Mouse (Mus musculus) embryonic facial prominence, embryonic 15.5 days (tissue): ENCODE measurements at regions not wholly inside any gene's neighbourhood (a gene's known extent, or its start where the extent isn't known, plus 50 kb on each side); places are given as distances from the start of the nearest gene placed in this dataset.

Experiments
- ATAC-seq: fragments of 200-750 bp; cut with Nextera tagmentation; 2 replicates; pipeline ENCODE4 v1.8.0; 2017; ENCODE audit warnings: low read depth, moderate TSS enrichment; ENCODE audit not compliant: insufficient number of reproducible peaks, low FRiP score, low TSS enrichment
- H3K27ac ChIP-seq: fragments of 300-500 bp; sonication (generic); replicated peaks from 2 replicates; pipeline ENCODE4 v1.5.1; 2015; ENCODE audit warnings: mild to moderate bottlenecking, inconsistent platforms
- H3K27me3 ChIP-seq: fragments of 300-500 bp; sonication (generic); 2 replicates; pipeline ENCODE4 v1.6.1; 2015; ENCODE audit warnings: inconsistent platforms
- H3K36me3 ChIP-seq: fragments of 300-500 bp; sonication (generic); 2 replicates; pipeline ENCODE4 v1.6.1; 2015; ENCODE audit warnings: mild to moderate bottlenecking, inconsistent platforms
- H3K4me1 ChIP-seq: fragments of 300-500 bp; sonication (generic); 2 replicates; pipeline ENCODE4 v1.6.1; 2015; ENCODE audit warnings: inconsistent platforms
- H3K4me2 ChIP-seq: fragments of 300-500 bp; sonication (generic); replicated peaks from 2 replicates; pipeline ENCODE4 v1.6.1; 2015; ENCODE audit warnings: mild to moderate bottlenecking, inconsistent platforms
- H3K4me3 ChIP-seq: fragments of 300-500 bp; sonication (generic); replicated peaks from 2 replicates; pipeline ENCODE4 v1.5.1; 2015; ENCODE audit warnings: mild to moderate bottlenecking, inconsistent platforms
- H3K9ac ChIP-seq: fragments of 300-500 bp; sonication (generic); 2 replicates; pipeline ENCODE4 v1.6.1; 2015; ENCODE audit warnings: inconsistent platforms
- H3K9me3 ChIP-seq: fragments of 300-500 bp; sonication (generic); replicated peaks from 2 replicates; pipeline ENCODE4 v1.6.1; 2016; ENCODE audit warnings: inconsistent platforms
- WGBS: fragments of 180-500 bp; shearing (Covaris S2); methylation state at CpG from one replicate; pipeline ENCODE4 v1.1.7; 2015; 5-methylcytosine and 5-hydroxymethylcytosine counted together

DNA sequence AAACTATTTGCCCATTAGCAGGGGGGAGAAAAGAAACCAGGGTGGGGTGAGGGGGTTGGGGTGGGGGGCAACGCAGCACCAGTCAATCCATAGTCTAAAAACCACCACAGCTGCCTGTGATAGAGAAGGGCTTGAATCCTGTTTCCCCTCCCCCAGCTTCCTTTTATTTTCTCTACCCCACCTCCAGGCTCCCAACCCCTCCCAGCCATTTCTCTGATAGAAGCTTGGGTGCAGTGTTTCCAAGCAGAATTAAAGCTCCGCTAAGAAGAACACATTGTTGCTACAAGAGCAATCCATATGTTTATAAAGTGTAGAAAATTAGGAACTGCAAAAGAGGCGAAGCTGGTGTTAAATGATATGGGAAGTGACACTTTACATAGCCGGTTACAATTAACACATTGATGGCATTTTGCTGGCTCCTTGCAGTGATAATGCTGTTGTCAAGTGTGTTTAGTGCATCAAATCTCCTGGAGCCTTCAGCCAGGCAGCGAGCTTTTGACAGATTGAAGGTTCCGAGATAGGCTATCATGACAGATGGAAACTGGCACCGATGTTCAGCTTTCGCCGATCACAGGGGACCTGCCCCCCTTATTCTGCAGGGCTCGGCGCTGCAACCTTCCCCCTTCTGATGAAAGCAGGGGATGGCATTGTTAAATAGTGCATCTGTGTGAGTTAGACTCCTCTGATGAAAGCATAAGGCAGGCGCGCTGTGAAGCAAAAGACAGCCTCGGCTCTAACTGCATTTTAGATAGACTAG, 217.8 kb upstream of the Atp5g3 start:
- peak overlapping the region; percentile 52 for H3K4me2 ChIP-seq
- H3K9ac ChIP-seq, result no peak overlapping the region
- H3K36me3 ChIP-seq, result no peaks in the 10 kb centered on the region
- peaks cover 20% of the 10 kb centered on the region for H3K27me3 ChIP-seq
- no peaks in the 10 kb centered on the region for H3K9me3 ChIP-seq
- WGBS, result 2% methylated on average over 14 of the region's 14 CpGs
- peak overlapping the region; percentile 30 for H3K4me3 ChIP-seq
- no peak for ATAC-seq
- H3K27ac ChIP-seq, result no peak overlapping the region
- peaks cover 19% of the 10 kb centered on the region for H3K4me1 ChIP-seq

DNA sequence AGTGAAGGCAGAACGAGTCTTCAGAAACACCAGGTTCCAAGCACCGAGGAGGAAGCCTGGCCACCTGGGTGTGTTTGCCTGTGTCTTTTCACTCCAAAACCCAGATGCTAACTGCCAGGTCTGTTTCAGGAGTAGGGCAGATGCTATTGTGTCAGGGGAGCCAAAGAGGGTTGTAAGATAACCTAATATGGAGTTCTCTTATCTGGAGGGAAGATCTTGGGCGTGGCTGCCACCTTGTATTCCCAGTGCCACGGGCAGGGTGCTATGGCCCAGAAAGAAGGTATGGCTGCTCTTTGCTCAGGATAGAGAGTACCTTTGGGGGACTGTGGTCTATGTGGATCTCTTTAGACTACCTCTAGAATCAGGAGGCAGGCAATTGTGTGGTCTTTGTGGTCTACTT, 216.0 kb upstream of the Atp5g3 start:
- no peak overlapping the region for H3K9ac ChIP-seq
- no peak overlapping the region for H3K4me2 ChIP-seq
- H3K36me3 ChIP-seq, result no peaks in the 10 kb centered on the region
- H3K27ac ChIP-seq, result no peak overlapping the region
- H3K4me3 ChIP-seq, result no peak overlapping the region
- no peaks in the 10 kb centered on the region for H3K9me3 ChIP-seq
- H3K4me1 ChIP-seq, result peaks cover 19% of the 10 kb centered on the region
- peaks cover 20% of the 10 kb centered on the region for H3K27me3 ChIP-seq
- 76% methylated on average over 4 of the region's 4 CpGs for WGBS
- ATAC-seq, result no peak

GRCm38 (mm10) chr2:74124252-74124651, 213.1 kb upstream of the Atp5g3 start:
- WGBS, result 55% methylated on average over 2 of the region's 2 CpGs
- no peaks in the 10 kb centered on the region for H3K36me3 ChIP-seq
- H3K27ac ChIP-seq, result no peak overlapping the region
- no peak overlapping the region for H3K4me2 ChIP-seq
- peaks cover 15% of the 10 kb centered on the region for H3K4me1 ChIP-seq
- no peaks in the 10 kb centered on the region for H3K27me3 ChIP-seq
- no peaks in the 10 kb centered on the region for H3K9me3 ChIP-seq
- no peak overlapping the region for H3K4me3 ChIP-seq
- ATAC-seq, result no peak
- H3K9ac ChIP-seq, result no peak overlapping the region

DNA sequence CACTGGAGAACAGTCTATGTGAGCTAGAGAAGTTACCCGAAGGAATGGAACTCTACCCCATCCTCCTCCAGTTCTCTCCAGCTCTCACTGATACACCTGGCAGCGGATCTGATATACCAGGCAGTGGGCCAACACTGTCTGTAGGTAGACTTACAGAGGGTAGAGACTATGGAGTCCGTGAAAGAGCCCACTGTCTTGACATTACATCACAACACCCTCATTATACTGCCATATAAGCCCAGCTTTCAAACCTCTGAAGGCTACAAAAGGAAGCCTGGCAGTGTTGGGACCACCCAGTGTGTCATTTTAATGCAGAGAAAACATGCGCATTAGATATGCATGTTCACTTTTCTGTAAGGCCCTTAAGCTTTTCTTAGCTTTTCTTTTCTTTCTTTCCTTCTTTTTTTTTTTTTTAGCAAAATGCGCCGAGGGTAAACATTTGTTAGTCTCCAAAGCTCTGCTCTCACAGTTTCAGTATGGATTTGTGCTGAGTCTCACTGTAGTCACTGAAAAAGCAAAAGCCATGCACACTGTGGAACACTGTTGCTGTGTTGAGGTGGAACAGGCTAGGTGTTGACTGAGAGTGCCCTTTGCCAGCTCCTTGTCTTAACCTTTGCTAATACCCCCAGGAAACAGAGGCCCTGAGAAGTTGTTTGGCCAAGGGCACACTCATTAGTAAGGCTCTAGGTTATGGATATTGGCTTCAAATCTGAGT, 212.4 kb upstream of the Atp5g3 start:
- no peak overlapping the region for H3K4me3 ChIP-seq
- no peak overlapping the region for H3K4me2 ChIP-seq
- H3K27ac ChIP-seq, result no peak overlapping the region
- ATAC-seq, result no peak
- H3K4me1 ChIP-seq, result peaks cover 8% of the 10 kb centered on the region; the same call in 1 of the 2 replicates
- H3K9ac ChIP-seq, result no peak overlapping the region
- H3K9me3 ChIP-seq, result no peaks in the 10 kb centered on the region
- no peaks in the 10 kb centered on the region for H3K36me3 ChIP-seq
- WGBS, result 42% methylated on average over 6 of the region's 6 CpGs
- H3K27me3 ChIP-seq, result no peaks in the 10 kb centered on the region

DNA sequence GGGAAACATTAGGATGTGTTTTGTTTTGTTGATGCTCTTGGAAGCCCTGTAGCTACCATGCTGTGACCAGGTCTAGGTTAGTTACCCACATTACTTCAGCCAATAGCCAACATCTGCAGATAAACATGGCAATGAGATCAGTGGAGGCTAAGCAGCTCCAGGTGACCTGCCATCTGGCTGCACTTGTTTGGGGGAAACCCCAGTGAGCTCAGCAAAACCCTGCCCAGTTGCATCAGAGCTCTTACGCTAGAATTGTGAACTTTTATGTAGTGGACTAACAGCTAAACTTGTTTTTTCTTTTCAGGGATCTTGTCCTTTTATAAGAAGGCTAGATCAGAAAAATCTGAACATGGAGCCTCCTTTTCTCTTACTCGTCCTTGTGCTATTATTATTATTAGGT, 211.8 kb upstream of the Atp5g3 start:
- no peak overlapping the region for H3K27ac ChIP-seq
- no peak overlapping the region for H3K4me2 ChIP-seq
- 65% methylated on average over 2 of the region's 2 CpGs for WGBS

GRCm38 (mm10) chr2:74120051-74120450, 208.9 kb upstream of the Atp5g3 start:
- H3K4me2 ChIP-seq, result no peak overlapping the region
- no peak for ATAC-seq

More for the DNA sequence above, 211.8 kb upstream of the Atp5g3 start:
- no peaks in the 10 kb centered on the region for H3K27me3 ChIP-seq
- peaks cover 8% of the 10 kb centered on the region; the same call in 1 of the 2 replicates for H3K4me1 ChIP-seq
- no peak overlapping the region for H3K9ac ChIP-seq
- no peaks in the 10 kb centered on the region for H3K36me3 ChIP-seq
- ATAC-seq, result no peak
- no peaks in the 10 kb centered on the region for H3K9me3 ChIP-seq
- H3K4me3 ChIP-seq, result no peak overlapping the region

GRCm38 (mm10) chr2:74119167-74119937, 208.2 kb upstream of the Atp5g3 start:
- Histone ChIP-seq H3K36me3 (no peaks in the 10 kb centered on the region), H3K9ac (no peak overlapping the region), H3K27me3 (no peaks in the 10 kb centered on the region), H3K4me2 (no peak overlapping the region), H3K27ac (no peak overlapping the region), H3K4me1 (peaks cover 8% of the 10 kb centered on the region; the same call in 1 of the 2 replicates), H3K4me3 (no peak overlapping the region), H3K9me3 (no peaks in the 10 kb centered on the region)
- WGBS, result 48% methylated on average over 17 of the region's 17 CpGs
- no peak for ATAC-seq

More at GRCm38 (mm10) chr2:74120051-74120450, 208.9 kb upstream of the Atp5g3 start:
- Histone ChIP-seq H3K27me3 (no peaks in the 10 kb centered on the region), H3K27ac (no peak overlapping the region), H3K36me3 (no peaks in the 10 kb centered on the region), H3K9ac (no peak overlapping the region), H3K9me3 (no peaks in the 10 kb centered on the region), H3K4me3 (no peak overlapping the region), H3K4me1 (peaks cover 8% of the 10 kb centered on the region; the same call in 1 of the 2 replicates)
- 44% methylated on average over 10 of the region's 10 CpGs for WGBS

DNA sequence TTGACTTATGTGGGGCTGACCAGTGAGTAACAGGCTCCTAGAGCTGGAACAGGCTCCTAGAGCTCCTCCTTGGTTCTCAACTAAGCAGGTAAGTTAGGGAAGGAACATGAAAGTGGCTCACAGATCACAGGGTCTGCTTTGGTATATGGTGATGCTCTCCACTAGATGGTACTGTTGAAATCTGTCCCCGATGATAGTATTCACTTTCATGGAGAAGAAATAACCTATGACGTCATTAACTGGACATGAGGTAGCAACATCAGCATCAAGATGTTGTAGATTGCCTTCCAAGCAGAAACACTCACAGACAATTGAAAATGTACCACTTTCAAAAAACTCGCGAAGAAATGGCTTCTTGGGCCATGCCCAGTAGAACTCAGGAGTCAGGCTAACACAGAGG, 195.3 kb upstream of the Atp5g3 start:
- no peak for ATAC-seq

DNA sequence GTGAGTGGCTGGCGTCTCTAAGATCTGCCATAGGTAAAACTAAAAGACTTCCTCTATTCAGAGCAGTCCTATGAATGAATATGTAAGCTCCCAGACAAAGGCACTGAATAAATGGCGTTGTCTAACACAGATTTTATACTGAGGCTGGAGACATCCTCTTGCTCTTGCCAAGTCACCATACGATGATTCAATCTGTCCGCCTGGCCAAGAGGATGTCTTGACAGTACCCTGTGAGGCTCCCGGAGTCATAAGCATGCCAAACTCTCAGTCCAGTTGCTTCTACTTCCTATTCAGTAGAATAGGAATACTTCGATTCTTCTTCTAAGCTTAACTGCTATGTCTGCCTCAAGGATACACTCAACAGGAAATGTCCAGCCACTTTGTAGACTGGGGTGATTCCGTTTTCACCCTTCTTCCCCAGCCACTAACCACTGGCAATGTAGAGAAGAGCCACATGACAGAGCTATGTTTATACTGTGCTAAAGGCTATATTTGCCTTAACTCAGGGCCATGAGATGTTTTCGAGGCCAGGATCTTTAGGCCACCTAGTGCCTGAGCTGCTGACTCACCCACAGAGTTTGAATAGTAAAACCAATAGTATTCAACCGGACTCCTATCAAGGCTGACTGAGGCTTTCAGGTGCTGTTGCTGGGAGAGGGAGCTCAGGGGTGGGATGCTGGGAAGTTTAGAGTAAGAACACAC, 188.7 kb upstream of the Atp5g3 start:
- no peak for ATAC-seq
- no peak overlapping the region for H3K4me3 ChIP-seq
- H3K9me3 ChIP-seq, result no peaks in the 10 kb centered on the region
- H3K36me3 ChIP-seq, result no peaks in the 10 kb centered on the region
- no peak overlapping the region for H3K4me2 ChIP-seq
- no peak overlapping the region for H3K9ac ChIP-seq
- H3K27me3 ChIP-seq, result no peaks in the 10 kb centered on the region
- H3K4me1 ChIP-seq, result 0 out of 2 replicates have a peak, but pooled peaks cover 4% of the 10 kb centered on the region
- no peak overlapping the region for H3K27ac ChIP-seq
- 80% methylated on average over 9 of the region's 9 CpGs for WGBS

More for the DNA sequence above, 195.3 kb upstream of the Atp5g3 start:
- 84% methylated on average over 4 of the region's 4 CpGs for WGBS
- H3K4me3 ChIP-seq, result no peak overlapping the region
- H3K4me1 ChIP-seq, result no peaks in the 10 kb centered on the region
- H3K27ac ChIP-seq, result no peak overlapping the region
- no peaks in the 10 kb centered on the region for H3K36me3 ChIP-seq
- H3K9ac ChIP-seq, result no peak overlapping the region
- no peaks in the 10 kb centered on the region for H3K9me3 ChIP-seq
- H3K4me2 ChIP-seq, result no peak overlapping the region
- no peaks in the 10 kb centered on the region for H3K27me3 ChIP-seq

DNA sequence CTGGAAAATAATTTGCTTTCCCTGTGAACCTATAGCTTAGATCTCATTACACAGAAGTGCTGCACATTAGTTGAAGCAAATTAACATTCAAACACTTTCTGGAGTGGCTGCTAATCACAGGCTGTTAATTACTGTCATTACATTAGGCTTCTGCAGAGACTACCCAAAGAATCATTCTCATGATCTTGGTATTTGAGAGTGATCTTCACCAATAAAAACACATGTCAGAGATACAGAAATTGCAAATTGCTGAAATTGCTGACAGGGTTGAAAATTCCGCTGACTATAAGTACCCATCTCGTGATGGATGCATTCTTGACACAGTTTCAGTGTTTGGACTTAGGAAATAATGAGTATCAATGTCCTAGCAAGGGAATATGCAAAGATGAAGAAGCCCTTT, 185.7 kb upstream of the Atp5g3 start:
- H3K27me3 ChIP-seq, result no peaks in the 10 kb centered on the region
- 47% methylated on average over 2 of the region's 2 CpGs for WGBS
- no peak overlapping the region for H3K9ac ChIP-seq

More for the DNA sequence above, 185.7 kb upstream of the Atp5g3 start:
- Histone ChIP-seq H3K4me3 (no peak overlapping the region), H3K27ac (no peak overlapping the region), H3K4me1 (0 out of 2 replicates have a peak, but pooled peaks cover 4% of the 10 kb centered on the region), H3K9me3 (no peaks in the 10 kb centered on the region), H3K36me3 (no peaks in the 10 kb centered on the region), H3K4me2 (no peak overlapping the region)
- no peak for ATAC-seq
